Mouse (Mus musculus) thymus, postnatal 25 days (tissue): Measurements from ENCODE around the gene Tmem198b.

Experiments
- DNase-seq: peaks from one replicate; pipeline ENCODE4 v3.0.0; 2022

The Tmem198b gene

GRCm38 (mm10) chr10:128795581-128795980 is 8.6 kb downstream of the Tmem198b start:
- DNase-seq: no peak

GRCm38 (mm10) chr10:128794391-128794790 is 9.8 kb downstream of the Tmem198b start:
- DNase-seq: no peak

- DNase-seq: no peak
These were observed 10.9 kb downstream of the Tmem198b start for GRCm38 (mm10) chr10:128793258-128793657.

GRCm38 (mm10) chr10:128792041-128792440 is 12.1 kb downstream of the Tmem198b start:
- DNase-seq: no peak

GRCm38 (mm10) chr10:128790398-128791124 is 13.6 kb downstream of the Tmem198b start, which contains the start of gene Mmp19:
TSS of gene Mmp19 (plus strand) at chr10:128790910.
- DNase-seq: no peak

- DNase-seq: no peak
These were observed 24.0 kb downstream of the Tmem198b start for GRCm38 (mm10) chr10:128780200-128780599.

- DNase-seq: no peak
These were observed 25.0 kb downstream of the Tmem198b start for GRCm38 (mm10) chr10:128779011-128779795.

GRCm38 (mm10) chr10:128778441-128778840 is 25.7 kb downstream of the Tmem198b start:
- DNase-seq: no peak

GRCm38 (mm10) chr10:128773685-128774084 is 30.5 kb downstream of the Tmem198b start:
- no peak for DNase-seq

GRCm38 (mm10) chr10:128772895-128773294 is 31.3 kb downstream of the Tmem198b start:
- DNase-seq: no peak
